Mouse (Mus musculus) lung, postnatal 4 days (tissue): Measurements from ENCODE around the gene Slc10a7.

Experiments used
- DNase-seq, 2 experiments: peaks; one replicate each; pipeline ENCODE4 v3.0.0; 2021

The Slc10a7 gene

DNA sequence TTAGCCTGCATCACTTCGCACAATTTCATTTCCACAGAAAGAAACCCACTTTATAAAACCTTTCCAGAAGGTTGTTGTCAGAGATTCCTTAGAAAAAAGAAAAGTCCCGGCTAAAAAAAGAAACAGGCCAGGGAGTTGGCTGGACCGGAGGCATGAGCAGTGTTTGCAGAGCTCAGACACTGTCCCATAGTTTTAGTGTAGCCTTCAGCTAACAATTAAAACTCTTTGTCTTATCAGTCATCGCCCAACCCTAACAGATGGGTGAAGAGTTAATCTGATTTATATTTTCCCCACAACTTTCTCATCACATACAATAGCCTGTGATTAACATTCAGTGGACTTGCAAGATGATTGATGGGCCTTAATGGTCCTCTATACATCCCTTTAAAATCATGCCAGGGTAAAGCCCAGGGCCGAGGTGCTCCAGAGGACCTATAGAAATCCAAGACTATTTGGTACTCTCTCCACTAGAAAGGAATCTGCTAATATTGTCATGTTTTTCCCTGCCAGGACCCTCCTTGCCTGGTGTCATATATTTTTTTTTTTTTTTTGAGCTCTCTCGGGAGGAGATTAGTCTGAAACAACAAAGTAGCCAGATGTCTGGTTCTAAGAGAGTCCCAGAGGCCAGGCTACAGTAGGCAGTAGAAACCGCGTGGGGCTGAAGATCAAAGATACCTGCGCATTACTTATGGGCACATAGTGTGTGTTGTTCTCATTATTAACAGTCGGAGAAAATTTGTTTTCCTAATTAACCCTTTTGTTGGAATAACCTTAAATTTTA, 41.0 kb downstream of the Slc10a7 start:
- no peak for DNase-seq

DNA sequence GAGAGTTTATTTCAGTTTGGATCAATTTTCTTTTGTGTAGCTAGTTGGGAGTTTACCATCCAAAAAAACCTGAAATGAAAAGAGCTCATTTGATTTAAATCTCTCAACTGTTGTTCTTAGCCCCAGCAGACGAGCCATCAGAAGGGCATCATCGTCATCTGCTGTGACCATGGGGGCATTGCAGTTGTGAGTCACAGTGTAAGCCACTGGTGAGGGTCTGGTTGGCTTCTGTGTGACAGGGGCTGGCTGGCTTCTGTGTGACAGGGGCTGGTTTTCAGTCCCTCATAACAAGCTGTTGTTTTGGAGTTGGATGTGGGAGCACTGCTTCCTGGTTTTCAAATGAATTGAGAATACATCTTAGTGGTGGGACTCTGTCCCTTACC, 41.6 kb downstream of the Slc10a7 start:
- no peak for DNase-seq

DNA sequence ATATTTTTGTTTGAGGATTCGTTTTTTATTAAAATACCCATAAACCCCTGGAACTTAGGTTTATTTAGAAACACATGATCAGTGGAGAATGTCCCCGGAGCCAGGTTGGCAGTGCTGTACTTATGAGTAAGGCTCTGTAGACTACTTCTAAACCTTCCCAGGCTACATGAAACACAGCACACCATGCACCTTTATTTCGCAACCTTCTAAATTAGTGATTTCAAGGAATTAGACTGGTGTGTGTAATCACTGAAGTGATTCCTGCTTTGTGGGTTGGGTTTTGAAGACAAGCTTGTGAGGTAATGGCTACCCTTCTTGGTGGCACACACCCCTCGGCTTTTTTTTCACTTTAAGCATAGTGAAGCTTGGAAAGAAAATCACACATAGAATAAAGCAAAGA, 46.7 kb downstream of the Slc10a7 start:
- no peak for DNase-seq

DNA sequence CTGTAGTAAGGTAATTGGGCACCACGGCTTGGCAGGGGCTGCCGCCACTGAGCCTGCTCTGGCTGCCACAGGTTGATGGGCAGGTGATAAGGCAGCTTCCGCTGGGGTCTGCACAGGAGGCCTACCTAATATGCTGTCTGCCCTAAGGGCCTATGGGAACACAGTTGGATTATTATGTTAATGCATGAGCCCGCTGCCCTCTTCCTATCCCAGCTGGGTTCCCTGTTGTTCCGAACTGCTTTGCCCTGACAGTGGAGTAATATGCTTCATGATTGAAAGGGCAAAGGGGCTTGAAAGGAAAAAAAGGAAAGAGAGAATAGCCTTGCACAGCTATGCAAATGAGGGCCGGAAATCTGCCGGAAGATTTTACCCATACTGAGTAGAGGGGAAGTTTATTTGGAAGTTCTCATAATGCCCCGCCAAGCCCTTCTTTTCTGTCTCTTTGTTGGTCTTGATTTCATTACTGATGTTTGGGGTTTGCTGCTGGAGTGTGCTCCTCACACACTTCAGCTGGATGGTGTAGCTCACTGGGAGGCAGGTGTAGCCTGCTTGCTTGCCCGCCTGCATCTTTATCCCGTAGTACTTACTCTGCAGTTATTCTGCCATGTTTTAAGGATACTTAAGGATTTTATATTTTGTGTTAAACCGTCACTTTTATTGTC, 47.8 kb downstream of the Slc10a7 start:
- no peak for DNase-seq

DNA sequence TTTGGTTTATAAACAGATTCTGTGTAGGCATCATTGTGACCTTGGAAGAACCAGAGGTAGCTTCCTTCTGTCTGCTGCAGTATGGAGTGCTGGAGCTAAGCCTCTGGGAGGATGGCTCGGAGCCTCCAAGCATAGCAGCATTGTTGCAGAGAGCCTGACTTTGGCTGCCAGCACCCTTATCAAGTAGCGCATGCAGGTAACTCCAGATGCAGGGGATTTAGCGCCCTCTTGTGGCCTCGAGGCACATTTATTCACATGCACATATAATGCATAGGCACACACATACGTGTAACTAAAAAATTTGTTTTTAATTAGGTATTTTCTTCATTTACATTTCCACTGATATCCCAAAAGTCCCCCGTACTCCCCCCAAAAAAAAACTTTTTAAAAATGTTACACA, 52.5 kb downstream of the Slc10a7 start:
- no peak for DNase-seq

DNA sequence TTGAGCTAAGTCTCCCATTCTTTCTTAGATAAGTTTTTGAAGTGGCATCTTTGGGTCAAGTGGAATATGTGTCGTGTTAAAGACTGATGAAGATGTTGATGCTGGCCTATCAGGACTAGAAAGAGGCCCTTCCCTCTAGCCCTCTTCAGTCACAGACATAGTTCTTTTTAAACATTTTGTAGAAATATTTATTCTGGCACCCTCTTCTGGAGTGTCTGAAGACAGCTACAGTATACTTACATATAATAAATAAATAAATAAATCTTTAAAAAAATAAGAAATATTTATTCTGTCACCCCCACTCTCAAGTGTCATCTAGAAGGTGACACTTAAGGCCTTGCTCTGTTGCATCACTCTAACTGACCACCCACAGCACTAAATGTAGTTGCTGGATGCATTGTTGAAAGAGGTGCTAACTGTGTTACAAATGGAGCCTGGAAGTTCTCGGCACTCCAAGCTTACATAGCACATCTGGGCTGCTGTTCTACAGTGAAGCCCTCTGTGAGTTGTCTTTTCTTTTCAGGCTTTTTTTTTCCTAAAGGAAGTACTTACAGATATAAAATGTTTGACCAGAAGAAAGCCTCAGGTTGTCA, 54.4 kb downstream of the Slc10a7 start:
- DNase-seq, result no peak

DNA sequence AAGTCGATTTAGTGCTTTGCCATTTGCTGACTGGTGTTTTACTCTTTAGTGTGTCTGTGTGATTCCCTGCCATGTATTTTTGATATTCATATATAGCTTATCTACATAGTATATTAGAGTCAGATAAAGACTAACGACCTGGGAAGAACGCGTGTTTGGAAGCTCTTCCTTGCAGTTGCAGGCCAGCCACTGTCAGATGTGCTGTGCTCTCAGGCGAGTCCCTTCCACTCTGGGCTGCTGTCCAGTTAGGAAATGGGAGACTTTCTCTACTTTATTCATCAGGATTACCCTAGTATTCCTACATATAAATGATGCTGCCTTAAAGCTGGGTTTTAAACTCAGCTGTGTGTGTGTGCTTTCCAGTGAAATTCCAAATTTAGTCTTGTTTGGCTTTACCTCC, 55.1 kb downstream of the Slc10a7 start:
- DNase-seq, result no peak

DNA sequence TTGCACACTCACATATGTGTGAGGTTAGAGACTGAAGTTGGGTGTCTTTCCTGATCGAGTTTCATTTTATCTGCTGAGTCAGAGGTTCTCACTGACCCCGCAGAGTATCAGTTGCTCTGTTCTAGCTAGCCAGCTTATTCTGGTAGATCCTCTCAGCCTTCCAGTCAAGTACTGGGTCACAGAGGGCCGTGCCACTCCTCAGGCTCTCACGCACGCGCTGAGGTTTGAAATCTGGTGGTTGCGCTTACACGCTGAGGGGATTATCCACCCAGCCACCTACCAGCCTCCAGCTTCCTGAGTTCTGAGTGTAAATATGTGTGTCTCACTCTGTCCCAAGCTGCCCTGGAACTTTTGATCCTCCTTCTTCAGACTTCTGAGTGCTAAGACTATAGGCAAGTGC, 59.0 kb downstream of the Slc10a7 start:
- DNase-seq, result no peak

DNA sequence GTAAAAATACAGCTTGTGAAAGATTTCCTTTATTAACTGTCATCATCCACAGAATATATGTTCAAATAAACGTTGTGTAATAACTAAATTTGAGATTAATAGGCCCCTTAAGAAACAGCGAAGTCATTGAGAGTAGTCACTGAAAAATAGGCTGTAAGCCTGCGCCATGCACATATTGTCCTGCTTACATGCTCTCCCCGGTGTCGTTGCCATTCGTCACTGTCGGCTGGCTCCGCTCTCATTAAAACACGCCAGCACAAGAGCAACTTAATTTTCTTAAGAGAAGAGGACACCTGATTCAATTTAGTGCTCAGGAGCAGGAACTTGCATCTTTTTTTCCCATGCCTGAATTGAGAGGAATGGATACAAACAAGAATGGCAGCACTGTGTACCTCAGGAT, 62.4 kb downstream of the Slc10a7 start:
- no peak for DNase-seq

DNA sequence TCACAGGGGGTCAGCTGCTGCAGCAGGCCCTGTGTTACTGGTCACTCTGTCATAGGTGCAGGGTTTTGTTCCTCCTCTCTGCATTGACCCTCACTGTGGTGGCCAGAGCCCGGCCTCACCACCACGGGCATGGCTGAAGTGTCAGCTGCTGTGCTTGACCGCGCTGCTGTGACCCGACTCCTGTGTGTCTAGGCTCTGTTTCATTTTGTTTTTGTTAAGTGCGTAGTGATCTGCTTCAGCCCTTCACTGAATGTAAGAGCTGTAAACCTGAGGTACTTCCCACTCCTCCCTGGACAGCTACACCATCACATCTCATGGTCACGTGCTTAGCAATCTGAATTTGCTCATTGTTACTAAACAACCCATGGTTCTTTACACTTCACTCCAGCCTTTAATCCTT, 65.1 kb downstream of the Slc10a7 start:
- no peak for DNase-seq

DNA sequence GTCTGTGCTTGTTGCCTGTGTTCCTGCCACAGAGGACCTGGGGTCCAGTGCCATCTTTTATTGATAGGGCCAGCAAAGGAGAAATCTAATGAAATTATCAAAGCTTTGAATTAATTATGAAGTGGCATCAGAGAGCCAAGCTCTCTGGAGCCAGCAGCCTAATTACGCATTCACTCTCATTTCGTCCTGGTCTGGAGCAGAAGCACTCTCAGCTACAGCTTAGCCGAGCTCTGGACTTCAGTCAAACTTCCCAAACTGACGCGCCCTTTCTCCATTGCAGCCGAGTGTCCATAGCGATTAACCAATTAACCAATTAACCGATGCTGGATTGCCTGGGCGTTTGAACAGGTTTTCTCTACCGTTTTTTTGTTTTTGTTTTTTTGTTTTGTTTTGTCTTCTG, 68.4 kb downstream of the Slc10a7 start:
- no peak for DNase-seq

DNA sequence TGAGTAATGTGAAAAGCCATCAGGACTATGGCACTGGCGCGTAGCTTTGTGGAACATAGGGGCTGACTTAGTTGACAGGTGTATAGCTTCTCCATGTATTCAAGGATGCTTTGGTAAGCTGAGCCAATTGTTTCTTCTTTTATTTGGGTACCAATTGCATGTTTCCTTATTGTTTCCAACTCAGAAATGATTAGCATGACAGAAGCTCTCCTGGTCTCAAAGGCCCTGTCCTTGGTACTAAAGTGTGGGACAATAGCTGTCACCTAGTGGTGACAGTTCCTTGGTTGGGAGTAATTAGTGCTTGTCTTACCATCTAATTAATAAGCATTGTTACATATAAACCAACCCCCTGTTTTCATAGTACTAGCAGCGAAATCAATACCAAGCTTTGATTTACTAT, 68.9 kb downstream of the Slc10a7 start:
- no peak for DNase-seq

DNA sequence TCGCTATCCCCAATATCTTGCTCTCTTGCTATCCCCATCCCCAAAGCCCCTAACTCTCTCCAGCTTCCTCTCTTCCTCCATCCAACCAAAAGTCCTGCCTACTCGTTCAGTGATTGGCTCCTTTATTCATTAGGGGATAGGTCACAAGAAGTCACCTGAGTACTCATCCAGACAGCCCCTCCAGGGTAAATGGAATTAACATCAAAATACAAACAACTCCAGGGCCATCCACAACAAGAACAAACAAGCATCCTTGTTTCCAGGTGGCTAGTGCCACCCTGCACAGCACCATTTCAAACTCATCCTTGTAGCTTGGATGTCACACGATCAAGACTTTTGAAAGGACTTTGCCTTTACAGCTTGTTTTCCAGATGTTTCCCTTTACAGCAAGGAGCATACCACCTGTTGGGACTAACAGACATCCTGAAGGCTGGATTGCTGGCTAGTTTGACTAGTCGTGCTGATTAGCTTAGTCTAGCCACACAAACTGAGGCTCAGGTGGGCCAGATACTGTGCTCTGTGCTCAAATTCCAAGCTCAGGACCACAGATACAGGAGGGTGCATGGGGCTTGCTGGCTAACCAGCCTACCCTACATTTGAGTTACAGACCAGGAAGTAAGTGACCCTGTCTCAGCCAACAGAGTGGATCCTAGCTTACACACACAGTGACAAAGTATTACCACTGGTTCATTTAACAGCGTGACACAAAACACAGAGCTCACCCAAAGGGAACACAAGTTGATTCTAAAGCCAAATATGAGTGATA, 75.0 kb downstream of the Slc10a7 start:
- DNase-seq, result no peak

DNA sequence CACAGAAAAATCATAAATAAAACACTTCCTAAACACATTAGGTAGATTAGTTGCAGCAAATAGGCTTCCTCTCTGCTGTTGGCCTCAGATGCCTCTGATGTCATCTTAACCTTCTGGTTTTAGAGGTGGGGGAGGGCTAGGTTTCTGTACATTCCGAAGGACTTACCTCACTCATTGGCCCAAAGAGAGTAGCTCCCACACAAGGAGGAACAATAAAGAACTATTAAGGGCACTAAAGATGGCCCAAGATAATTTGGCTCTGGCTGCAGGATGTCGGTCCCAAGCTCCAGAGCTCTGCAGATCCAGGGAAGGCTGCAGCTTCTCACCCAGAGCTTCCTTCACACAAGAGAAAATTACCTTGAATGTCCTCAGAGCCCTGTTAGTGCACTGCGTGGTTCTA, 75.7 kb downstream of the Slc10a7 start:
- DNase-seq, result peak; percentile 22 to 27

DNA sequence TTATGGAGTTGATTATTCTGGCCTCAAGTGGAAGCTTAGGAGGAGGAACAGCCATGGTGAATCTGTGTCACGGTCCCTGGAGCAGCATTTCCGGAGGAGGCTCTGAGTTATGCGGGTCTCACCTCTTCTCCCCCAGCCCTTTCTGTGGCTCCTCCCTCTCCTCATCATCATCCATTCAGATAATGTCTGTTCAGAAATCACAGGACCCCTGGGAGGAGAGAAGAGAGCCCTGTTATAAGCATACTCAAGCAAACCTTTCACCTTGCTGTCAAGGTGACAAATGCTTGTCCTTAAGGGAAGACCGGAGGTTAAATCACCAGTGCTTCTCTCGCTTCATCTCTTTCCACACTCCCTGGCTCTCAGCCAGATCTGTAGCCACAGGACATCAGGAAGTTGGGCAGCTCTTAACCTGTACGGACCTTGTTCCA, 86.3 kb downstream of the Slc10a7 start:
- no peak for DNase-seq

DNA sequence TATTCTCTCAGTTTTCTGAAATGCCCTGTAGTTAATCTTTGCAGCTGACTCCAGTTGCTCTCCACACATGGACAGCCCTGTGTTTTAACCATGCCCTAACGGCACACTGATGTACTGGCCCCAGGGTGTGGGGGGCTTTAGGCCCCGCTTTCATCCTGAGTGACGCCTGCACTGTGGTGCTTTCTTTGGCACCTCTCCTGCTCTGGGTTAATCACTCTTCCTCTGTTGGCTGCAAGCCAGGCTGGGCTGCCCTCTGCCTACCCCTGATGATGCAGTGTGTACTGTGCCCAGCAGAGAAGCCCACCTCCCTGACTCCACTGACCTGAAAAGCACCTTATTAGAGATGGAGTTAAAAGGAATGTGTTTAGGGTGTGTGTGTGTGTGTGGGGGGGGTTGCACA, 89.1 kb downstream of the Slc10a7 start:
- DNase-seq, result peak; percentile 40 to 43

DNA sequence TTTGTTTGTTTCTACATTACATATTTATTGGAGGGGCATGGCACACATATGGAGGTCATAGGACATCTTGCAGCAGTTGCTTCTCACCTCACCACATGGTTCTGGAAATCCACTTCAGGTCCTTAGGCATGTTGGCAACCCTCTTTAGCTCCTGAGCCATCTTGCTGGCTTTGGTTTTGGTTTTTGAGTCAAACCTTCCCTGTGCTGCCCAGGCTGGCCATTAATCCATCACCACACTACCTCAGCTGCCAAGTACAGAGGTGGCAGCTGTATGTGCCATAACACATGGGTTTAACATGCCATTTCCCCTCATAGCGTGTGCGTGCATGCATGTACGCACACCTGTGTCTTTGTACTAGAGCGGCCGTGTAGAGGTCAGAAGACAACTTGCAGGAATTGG, 93.9 kb downstream of the Slc10a7 start:
- DNase-seq, result no peak

DNA sequence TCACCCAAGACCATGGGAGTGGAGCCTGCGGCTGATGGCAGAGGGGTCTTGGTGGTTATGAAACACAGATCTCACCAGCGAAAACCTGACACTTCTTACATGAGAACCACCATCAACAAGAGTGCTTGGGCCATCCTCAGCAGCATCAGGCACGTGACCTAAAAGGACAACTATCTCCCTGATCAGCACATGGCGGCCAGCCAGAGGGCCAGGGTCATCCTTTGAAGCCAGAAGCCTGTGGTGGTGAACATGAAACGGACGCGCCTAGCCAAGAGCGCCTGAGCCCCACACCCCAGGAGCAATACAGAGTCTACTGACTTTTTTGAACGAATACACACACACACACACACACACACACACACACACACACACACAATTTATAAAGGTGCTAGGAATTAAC, 95.3 kb downstream of the Slc10a7 start:
- DNase-seq, result no peak

DNA sequence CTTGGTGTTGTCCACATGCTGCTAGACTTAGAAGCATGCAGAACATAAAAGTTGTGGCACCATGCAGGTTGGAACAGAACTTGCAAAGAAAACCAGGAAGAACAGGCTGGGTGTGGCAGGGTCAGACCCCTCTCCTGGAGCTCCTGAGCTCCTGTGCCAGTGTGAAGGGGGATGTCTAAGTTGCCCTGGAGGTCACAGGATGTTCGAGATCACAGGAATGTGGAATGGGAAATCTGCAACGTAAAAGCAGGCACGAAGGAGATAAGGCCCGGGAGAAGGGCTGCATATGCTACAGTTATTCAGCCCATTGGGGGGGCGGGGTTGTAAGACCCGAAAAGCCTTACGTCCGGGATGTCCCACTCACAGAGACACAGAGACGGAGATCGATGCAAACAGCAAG, 100.2 kb downstream of the Slc10a7 start:
- no peak for DNase-seq

DNA sequence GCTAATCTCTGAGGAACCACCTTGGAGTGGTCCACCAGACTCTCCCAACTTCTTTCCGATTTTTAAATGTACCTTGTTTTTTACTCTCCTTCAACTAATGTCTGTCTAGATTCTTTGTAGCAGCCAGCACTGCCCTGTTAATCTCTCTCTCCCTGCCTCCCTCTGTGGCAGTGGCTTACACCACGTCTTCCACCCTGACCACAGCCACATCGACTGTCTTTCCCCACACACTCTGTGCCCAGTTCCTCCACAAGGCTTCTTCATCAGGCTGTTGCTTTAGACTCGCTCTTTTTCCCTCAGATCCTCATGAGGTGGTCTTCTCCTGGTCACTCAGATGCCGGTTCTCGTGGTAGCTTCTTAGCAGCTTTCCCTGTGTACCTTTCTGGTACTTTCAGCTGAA, 101.9 kb downstream of the Slc10a7 start:
- DNase-seq, result no peak

DNA sequence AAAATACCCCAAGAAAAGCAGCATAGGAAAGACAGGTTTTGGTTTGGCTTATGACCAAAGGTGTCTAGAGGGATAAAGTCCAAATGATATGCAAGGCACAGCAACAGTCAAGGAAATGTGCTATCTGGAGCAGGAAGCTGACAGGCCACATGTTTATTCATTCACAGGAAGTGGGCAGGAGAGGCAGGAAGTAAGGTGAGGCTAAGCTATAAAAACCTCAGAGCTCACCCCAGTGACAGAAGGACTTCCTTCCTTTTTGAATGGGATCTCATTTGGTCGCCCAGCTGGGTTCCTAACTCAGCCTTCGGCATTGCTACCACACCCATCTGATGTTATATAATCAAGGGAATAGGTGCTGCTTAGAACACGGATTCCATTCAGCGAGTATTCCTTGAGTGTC, 113.2 kb downstream of the Slc10a7 start:
- DNase-seq, result no peak

DNA sequence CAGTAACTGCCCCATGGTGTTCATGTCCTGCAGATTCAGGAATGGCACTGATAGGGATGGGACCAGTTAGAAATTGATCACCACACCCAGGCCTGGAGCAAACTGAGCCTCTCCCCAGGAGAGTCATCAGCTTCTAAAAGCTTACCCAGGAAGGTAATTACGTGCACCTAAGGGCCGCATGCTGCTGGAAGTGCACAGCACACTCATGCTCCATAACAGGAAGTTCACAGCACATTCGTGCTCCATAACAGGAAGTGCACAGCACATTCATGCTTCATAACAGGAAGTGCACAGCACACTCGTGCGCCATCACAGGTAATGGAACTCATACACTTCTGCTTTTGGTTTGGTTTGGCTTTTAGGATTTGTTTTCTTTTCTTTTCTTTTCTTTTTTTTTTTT, 114.8 kb downstream of the Slc10a7 start:
- no peak for DNase-seq

DNA sequence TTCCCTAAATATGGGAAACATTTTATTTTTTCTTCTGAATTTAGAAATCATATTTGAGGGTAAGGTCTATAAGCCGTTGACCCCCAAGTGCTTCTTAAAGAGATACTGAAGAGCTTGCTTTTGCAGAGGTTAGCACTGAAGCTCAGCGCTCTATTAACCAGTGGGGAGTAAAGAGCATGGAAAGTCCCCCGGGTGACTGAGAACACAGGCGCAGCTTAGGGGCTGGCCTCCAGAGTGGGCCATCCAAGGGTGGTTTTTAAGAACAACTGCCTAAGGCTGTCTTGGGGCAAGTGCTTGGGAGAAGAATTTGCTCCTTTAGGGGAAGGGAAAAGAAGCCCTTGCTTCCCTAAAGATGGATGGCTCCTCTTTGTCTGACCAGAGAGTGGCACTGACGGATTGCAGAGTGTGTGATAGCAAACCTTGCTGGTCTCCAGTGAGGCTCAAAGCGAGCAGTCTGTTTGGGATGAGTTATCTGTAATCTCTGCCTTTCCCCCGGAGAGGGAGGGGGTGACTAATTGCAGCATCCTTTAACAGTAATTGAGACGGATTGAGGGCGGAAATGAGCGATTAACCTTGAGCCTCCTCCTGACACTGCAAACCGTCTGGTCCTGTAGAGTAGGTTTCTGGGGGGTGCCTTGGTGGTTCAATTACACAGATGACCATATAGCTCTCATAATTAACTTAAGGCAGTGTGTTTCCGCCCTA, 115.7 kb downstream of the Slc10a7 start:
- DNase-seq, result no peak
